Mouse (Mus musculus): ENCODE data around the gene Rnf19b. TPM values are rescaled to one million over a fixed set of nuclear protein-coding genes. Genes with fewer than 3 reads are reported as not detected.
A peak's percentile ranks its signal among the peaks of the same experiment; 100 is the strongest.

Rnf19b gene
- total and polyA plus RNA-seq, 2 experiments from 2014 or later = 31.8 to 141 TPM

DNA sequence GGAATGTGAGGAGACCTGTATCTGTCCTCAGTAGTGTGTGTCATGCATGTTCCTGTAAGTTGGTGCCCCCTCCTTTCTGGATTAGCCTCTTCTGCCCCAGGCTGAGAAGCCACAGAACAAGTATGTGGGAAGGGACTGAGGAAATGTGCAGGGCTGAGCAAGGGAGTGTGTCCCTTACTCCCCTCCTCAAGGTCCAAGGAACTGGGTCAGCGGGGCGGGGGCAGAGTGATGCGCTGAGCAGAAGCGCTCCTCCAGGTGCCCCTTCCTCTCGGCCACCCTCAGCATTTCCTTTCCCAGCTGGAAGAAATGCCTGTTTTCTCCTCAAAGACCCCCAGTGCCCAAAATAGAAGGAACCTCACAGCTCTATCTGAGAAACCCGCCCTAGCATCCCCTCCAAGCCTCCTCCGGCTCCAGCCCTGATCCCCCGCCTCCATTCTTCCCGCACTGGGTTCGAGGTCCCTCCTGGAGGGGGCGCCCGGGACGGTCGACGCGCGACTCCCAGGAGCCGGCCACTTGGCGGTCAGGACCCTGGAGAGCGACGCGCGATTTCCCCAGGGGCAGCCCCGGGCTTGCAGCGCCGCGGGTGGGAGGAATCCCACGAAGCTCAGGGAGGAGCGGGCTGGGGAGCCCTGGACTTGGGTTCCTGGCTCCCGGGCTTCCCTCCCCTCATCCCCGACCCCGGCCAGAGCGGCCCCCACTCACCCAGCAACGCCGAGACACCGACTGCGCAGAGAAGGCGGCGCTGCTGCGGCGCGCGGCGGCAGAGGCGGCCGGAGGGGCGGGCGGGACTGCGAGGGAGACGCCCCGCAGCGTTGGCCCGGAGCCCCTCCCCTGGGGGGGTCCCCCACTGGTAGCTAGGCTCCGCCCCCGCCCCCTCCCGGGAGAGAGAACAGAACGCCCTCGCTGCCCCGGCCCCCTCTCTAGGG is 62.7 kb downstream of the Rnf19b start:
- WGBS = under 1% methylated on average over 45 of the region's 59 CpGs
- H3K9me3 ChIP-seq (ENCODE audit: low read length) = no peaks in the 10 kb centered on the region
- no peaks in the 10 kb centered on the region for H3K27me3 ChIP-seq (ENCODE audit: insufficient read depth, low read length)
- peaks cover 10% of the 10 kb centered on the region; the same call in 1 of the 2 replicates for H3K4me1 ChIP-seq (ENCODE audit: insufficient read depth, low read length)
- peak overlapping the region; percentile 65 for H3K9ac ChIP-seq (replicated peaks; ENCODE audit: low read length)
- TF ChIP-seq CTCF (IDR thresholded peaks at IDR 0.05; ENCODE audit: low read depth) = peak; percentile 35
- peak overlapping the region; percentile 48 for H3K4me3 ChIP-seq (ENCODE audit: low read length)
- H3K27ac ChIP-seq = peak overlapping the region; percentile 70
- DNase-seq (ENCODE audit: low spot score) (peak; percentile 65), ATAC-seq (peak; percentile 50)
- no peaks in the 10 kb centered on the region for H3K36me3 ChIP-seq (ENCODE audit: insufficient read depth, low read length)
- peak overlapping the region; percentile 87 for H3K4me2 ChIP-seq (ENCODE audit: low read depth, low read length)

DNA sequence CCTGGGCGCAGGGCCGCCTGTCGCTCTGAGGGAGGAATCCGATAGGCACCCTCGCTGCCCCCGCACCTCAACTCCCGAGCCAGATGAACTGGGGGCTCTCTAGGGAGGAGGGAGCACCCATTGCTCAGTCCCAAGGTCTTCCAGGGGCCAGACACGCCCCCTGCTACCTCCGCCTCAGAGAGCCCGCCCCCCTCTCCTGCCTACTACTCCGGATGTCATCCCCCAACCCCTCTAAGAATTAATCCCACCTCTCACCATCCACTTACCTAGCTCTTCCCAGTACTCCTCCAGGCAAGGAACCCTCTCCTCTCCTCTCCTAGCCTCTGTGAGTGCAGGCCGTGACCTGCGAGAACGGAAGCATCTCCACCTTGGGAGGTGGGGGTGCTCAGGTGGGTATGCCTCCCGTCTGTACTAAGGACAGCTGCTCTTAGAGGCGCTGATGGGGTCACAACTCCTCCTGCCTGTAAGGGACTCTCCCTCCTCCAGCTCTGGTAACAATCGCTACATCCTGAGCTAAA is 63.6 kb downstream of the Rnf19b start, which contains the start of gene Hpca:
TSS of gene Hpca (minus strand) at position 468 of the 518 bp plus-strand sequence.
- no peak for TF ChIP-seq CTCF (IDR thresholded peaks at IDR 0.05; ENCODE audit: low read depth)
- Histone ChIP-seq H3K9ac (replicated peaks; ENCODE audit: low read length) (peak within 1 kb of the TSS; percentile 65), H3K27ac (peak within 1 kb of the TSS; percentile 70), H3K4me2 (ENCODE audit: low read depth, low read length) (peak within 1 kb of the TSS; percentile 87), H3K27me3 (ENCODE audit: insufficient read depth, low read length) (no peaks in the 10 kb centered on the region), H3K4me1 (ENCODE audit: insufficient read depth, low read length) (peaks cover 11% of the 10 kb centered on the region; the same call in 1 of the 2 replicates), H3K36me3 (ENCODE audit: insufficient read depth, low read length) (no peaks in the 10 kb centered on the region), H3K9me3 (ENCODE audit: low read length) (no peaks in the 10 kb centered on the region), H3K4me3 (ENCODE audit: low read length) (peak within 1 kb of the TSS; percentile 48)
- WGBS = under 1% methylated on average over 15 of the region's 17 CpGs
- DNase-seq (ENCODE audit: low spot score) (no peak), ATAC-seq (peak; percentile 11; the same call in 1 of the 2 replicates)

DNA sequence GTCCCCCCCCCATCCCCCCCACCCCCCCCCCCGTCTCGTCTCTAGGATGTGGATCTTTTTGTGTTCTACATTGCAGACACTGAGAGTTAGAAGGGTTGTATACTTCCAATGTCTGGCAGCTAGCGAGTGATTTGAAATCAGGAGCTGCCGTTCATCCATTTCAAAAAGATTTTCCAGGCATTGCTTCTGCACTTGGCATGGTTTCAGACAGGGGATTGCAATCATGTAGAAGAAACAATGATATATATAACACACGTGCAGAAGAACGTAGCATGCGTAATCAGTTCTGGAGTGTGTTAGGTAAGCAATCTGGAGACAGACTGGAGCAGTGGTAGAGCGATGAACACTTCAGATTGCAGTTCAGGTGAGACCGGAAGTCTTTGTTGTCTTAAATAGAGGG is 64.0 kb downstream of the Rnf19b start:
- Histone ChIP-seq H3K4me3 (ENCODE audit: low read length) (no peak overlapping the region; the same call in 1 of the 2 replicates), H3K36me3 (ENCODE audit: insufficient read depth, low read length) (no peaks in the 10 kb centered on the region), H3K4me2 (ENCODE audit: low read depth, low read length) (peak overlapping the region; percentile 87), H3K9me3 (ENCODE audit: low read length) (no peaks in the 10 kb centered on the region), H3K27me3 (ENCODE audit: insufficient read depth, low read length) (no peaks in the 10 kb centered on the region), H3K9ac (replicated peaks; ENCODE audit: low read length) (no peak overlapping the region), H3K4me1 (ENCODE audit: insufficient read depth, low read length) (peaks cover 11% of the 10 kb centered on the region; the same call in 1 of the 2 replicates), H3K27ac (peak overlapping the region; percentile 27; the same call in 1 of the 2 replicates)
- DNase-seq (ENCODE audit: low spot score) (no peak), ATAC-seq (no peak)
- WGBS = 19% methylated on average over 9 of the region's 9 CpGs
- TF ChIP-seq CTCF (IDR thresholded peaks at IDR 0.05; ENCODE audit: low read depth) = no peak

DNA sequence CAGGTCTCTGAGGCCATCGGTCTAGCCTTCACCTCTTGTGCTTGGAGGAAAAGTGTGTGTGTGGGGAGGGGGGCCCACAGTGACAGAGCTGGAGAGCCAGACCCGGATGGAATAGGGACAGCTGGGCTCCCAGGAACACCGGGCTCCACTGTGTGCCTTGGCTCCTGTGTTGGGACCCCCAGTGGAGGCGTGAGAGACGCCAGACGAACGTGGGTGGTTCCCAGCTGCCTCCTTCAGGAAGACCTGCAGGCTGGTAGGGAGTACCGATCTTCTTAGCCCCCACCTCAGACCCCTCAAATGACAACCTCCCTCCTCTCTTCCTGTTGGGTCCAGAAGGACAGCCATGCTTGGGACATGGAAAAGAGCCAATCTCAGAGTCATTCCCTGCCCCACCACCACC is 64.6 kb downstream of the Rnf19b start:
- WGBS = 34% methylated on average over 8 of the region's 8 CpGs
- no peaks in the 10 kb centered on the region for H3K9me3 ChIP-seq (ENCODE audit: low read length)
- peak overlapping the region; percentile 27; the same call in 1 of the 2 replicates for H3K27ac ChIP-seq
- peak overlapping the region; percentile 87 for H3K4me2 ChIP-seq (ENCODE audit: low read depth, low read length)
- no peak overlapping the region for H3K4me3 ChIP-seq (ENCODE audit: low read length)
- H3K36me3 ChIP-seq (ENCODE audit: insufficient read depth, low read length) = no peaks in the 10 kb centered on the region
- no peak for TF ChIP-seq CTCF (IDR thresholded peaks at IDR 0.05; ENCODE audit: low read depth)
- ATAC-seq (no peak), DNase-seq (ENCODE audit: low spot score) (no peak)
- H3K4me1 ChIP-seq (ENCODE audit: insufficient read depth, low read length) = peaks cover 11% of the 10 kb centered on the region; the same call in 1 of the 2 replicates
- no peak overlapping the region for H3K9ac ChIP-seq (replicated peaks; ENCODE audit: low read length)
- H3K27me3 ChIP-seq (ENCODE audit: insufficient read depth, low read length) = no peaks in the 10 kb centered on the region

DNA sequence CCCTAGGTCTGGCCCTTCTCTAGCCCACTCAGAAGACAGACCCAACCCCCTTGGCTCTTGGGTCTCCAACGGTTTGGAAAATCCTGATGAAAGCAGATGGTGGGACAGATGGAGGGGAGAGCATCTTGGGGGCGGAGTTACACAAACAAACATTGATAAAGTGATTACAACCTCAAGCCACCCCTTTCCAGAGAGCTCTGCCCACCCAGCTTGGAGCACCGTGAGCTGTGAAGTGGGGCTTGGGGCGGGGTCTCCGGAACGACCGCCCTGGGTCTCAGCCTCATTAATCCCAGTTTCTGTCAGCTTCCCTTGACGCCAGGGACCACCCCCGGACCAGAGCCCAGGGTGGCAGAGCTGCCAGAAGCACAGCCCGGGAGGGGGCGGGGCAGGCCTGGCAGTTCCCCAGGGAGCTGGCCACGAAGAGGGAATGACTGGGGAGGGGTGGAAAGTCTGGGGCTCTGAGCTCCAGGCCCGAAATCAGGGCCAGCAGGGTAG is 66.6 kb downstream of the Rnf19b start:
- peak; percentile 30 for ATAC-seq
- no peak for TF ChIP-seq CTCF (IDR thresholded peaks at IDR 0.05; ENCODE audit: low read depth)
- WGBS = 7% methylated on average over 13 of the region's 13 CpGs

DNA sequence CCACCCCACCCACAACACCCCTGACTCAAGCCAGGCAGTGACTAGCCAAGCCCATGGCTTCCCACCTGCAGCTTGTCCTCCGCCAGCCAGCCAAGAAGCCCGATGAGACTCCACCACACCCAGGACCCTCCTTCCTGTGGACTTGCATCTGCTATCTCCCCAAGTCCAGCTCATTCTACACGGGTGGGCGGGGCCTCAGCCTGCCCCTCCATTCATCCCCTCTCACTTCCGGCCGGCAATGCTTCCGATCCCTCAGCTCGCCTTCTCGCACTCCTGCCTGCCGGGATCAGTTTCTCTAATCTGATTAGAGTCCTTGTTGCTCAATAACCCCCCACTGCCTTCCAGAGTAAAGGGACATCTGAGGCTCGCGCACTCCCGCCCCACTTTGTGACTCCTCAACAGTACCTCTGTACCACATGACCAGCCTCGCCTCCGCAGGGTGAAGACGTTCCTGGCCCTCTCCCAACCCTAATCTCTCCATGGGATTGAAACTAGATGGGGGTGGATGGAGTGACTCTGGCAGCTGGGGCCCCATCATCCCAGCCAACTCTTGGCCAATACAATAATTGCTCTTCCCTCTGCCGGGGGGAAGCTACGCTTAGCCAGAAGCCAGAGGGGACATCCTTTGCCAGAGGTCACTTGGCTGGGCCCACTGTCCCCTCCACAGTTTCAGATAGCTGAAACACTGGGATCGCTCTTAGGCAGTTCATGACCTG is 67.8 kb downstream of the Rnf19b start:
- 12% methylated on average over 19 of the region's 19 CpGs for WGBS
- Histone ChIP-seq H3K27me3 (ENCODE audit: insufficient read depth, low read length) (no peaks in the 10 kb centered on the region), H3K4me2 (ENCODE audit: low read depth, low read length) (peak overlapping the region; percentile 42), H3K36me3 (ENCODE audit: insufficient read depth, low read length) (no peaks in the 10 kb centered on the region), H3K4me3 (ENCODE audit: low read length) (no peak overlapping the region), H3K9me3 (ENCODE audit: low read length) (no peaks in the 10 kb centered on the region), H3K27ac (peak overlapping the region; percentile 73), H3K4me1 (ENCODE audit: insufficient read depth, low read length) (peaks cover 33% of the 10 kb centered on the region), H3K9ac (replicated peaks; ENCODE audit: low read length) (peak overlapping the region; percentile 30)
- DNase-seq (ENCODE audit: low spot score) (peak; percentile 76), ATAC-seq (peak; percentile 16; the same call in 1 of the 2 replicates)
- TF ChIP-seq CTCF (IDR thresholded peaks at IDR 0.05; ENCODE audit: low read depth) = no peak

More for the DNA sequence above, 66.6 kb downstream of the Rnf19b start:
- no peak overlapping the region for H3K4me3 ChIP-seq (ENCODE audit: low read length)
- no peaks in the 10 kb centered on the region for H3K9me3 ChIP-seq (ENCODE audit: low read length)
- H3K4me2 ChIP-seq (ENCODE audit: low read depth, low read length) = peak overlapping the region; percentile 42
- 0 out of 2 replicates have a peak overlapping the region, but pooled peaks have one; percentile 21 for H3K9ac ChIP-seq (replicated peaks; ENCODE audit: low read length)
- H3K4me1 ChIP-seq (ENCODE audit: insufficient read depth, low read length) = peaks cover 25% of the 10 kb centered on the region; the same call in 1 of the 2 replicates
- H3K36me3 ChIP-seq (ENCODE audit: insufficient read depth, low read length) = no peaks in the 10 kb centered on the region
- peak; percentile 80 for DNase-seq (ENCODE audit: low spot score)
- peak overlapping the region; percentile 73 for H3K27ac ChIP-seq
- H3K27me3 ChIP-seq (ENCODE audit: insufficient read depth, low read length) = no peaks in the 10 kb centered on the region

Measured in hindbrain, postnatal 0 days (tissue).